Mouse (Mus musculus) effector memory CD4-positive, alpha-beta T cell, adult 5 months (primary cell): Measurements from ENCODE around the gene Prdx6. TPM values are rescaled to one million over a fixed set of nuclear protein-coding genes. Genes with fewer than 3 reads are reported as not detected.

ENCODE experiments used
- polyA plus RNA-seq: library from polyadenylated mRNA; unstranded; fragments of 100-300 nt; shearing (Covaris generic); gene quantifications from one replicate; pipeline ENCODE4 v1.2.1, GENCODE M21; 2017

The Prdx6 gene
- polyA plus RNA-seq = 1,062 TPM

GRCm38 (mm10) chr1:161250604-161251416 is at the start of gene Prdx6:
Gene Prdx6, minus strand, starts transcription at chr1:161251219.

Other genes starting within 250 kb of the Prdx6 start
- gene Zbtb37, start 216.4 kb downstream of the Prdx6 start, polyA plus RNA-seq = 10.2 TPM
- gene Dars2, start 180.6 kb downstream of the Prdx6 start, polyA plus RNA-seq = 15.5 TPM
- gene Cenpl, start 180.5 kb downstream of the Prdx6 start, polyA plus RNA-seq = 66.3 TPM
- gene Klhl20, start 119.7 kb downstream of the Prdx6 start, polyA plus RNA-seq = 16.8 TPM
- gene Ankrd45, start 108.5 kb downstream of the Prdx6 start, polyA plus RNA-seq = not detected
- not detected for gene Tex50, start 91.9 kb downstream of the Prdx6 start, polyA plus RNA-seq
- gene Tnfsf4, start 144.2 kb upstream of the Prdx6 start, polyA plus RNA-seq = 0.54 TPM
- 0.54 TPM for gene Tnfsf18, start 243.4 kb upstream of the Prdx6 start, polyA plus RNA-seq